Mouse (Mus musculus) intestine, postnatal 0 days (tissue): ENCODE measurements around the gene Nrg3. TPM values are rescaled to one million over a fixed set of nuclear protein-coding genes. Genes with fewer than 3 reads are reported as not detected.

Experiments
- ATAC-seq: fragments of 200-750 bp; cut with Nextera tagmentation; 2 replicates; pipeline ENCODE4 v1.8.0; 2017; ENCODE audit warnings: mild to moderate bottlenecking, moderate TSS enrichment, moderate library complexity
- H3K27ac ChIP-seq: fragments of 300-500 bp; sonication (generic); 2 replicates; pipeline ENCODE4 v1.5.1; 2014; ENCODE audit warnings: mild to moderate bottlenecking, low read depth, low read length, moderate library complexity
- H3K27me3 ChIP-seq: fragments of 300-500 bp; sonication (generic); replicated peaks from 2 replicates; pipeline ENCODE4 v1.6.1; 2014; ENCODE audit warnings: low read length, mixed read lengths; ENCODE audit not compliant: control insufficient read depth, insufficient read depth
- H3K36me3 ChIP-seq: fragments of 300-500 bp; sonication (generic); 2 replicates; pipeline ENCODE4 v1.6.1; 2014; ENCODE audit warnings: mild to moderate bottlenecking, moderate library complexity; ENCODE audit not compliant: control insufficient read depth, insufficient read depth
- H3K4me1 ChIP-seq: fragments of 300-500 bp; sonication (generic); replicated peaks from 2 replicates; pipeline ENCODE4 v1.6.1; 2014; ENCODE audit warnings: antibody characterized with exemption, low read length, mixed read lengths; ENCODE audit not compliant: control insufficient read depth, insufficient read depth
- H3K4me2 ChIP-seq: fragments of 300-500 bp; sonication (generic); replicated peaks from 2 replicates; pipeline ENCODE4 v1.6.1; 2014; ENCODE audit warnings: low read depth, mild to moderate bottlenecking, moderate library complexity
- H3K4me3 ChIP-seq: fragments of 300-500 bp; sonication (generic); 2 replicates; pipeline ENCODE4 v1.5.1; 2014; ENCODE audit warnings: low read depth, low read length
- H3K9ac ChIP-seq: fragments of 300-500 bp; sonication (generic); 2 replicates; pipeline ENCODE4 v1.6.1; 2014; ENCODE audit warnings: mild to moderate bottlenecking, low read depth, low read length
- H3K9me3 ChIP-seq: fragments of 300-500 bp; sonication (generic); 2 replicates; pipeline ENCODE4 v1.6.1; 2016; ENCODE audit warnings: mixed run types; ENCODE audit not compliant: control insufficient read depth
- CTCF ChIP-seq: sonication (generic); IDR thresholded peaks from 2 replicates; pipeline ENCODE4 v1.5.1; 2016; ENCODE audit warnings: low read depth, mild to moderate bottlenecking, control low read depth, antibody characterized with exemption, moderate library complexity
- WGBS: fragments of 180-500 bp; shearing (Covaris S2); extraction: QIAGEN DNeasy Blood & Tissue Kit; methylation state at CpG from one replicate; pipeline ENCODE4 v1.1.7; 2014; 5-methylcytosine and 5-hydroxymethylcytosine counted together
- polyA plus RNA-seq: library from polyadenylated mRNA; unstranded; fragments of >200 nt; fragmentation: Nextera tagmentation; extraction: Ambion mirVana; gene quantifications from 2 replicates; pipeline ENCODE4 v1.2.1, GENCODE M21; 2015

The Nrg3 gene
- polyA plus RNA-seq, 1 experiment from 2014 or later, result 0.09 TPM

DNA sequence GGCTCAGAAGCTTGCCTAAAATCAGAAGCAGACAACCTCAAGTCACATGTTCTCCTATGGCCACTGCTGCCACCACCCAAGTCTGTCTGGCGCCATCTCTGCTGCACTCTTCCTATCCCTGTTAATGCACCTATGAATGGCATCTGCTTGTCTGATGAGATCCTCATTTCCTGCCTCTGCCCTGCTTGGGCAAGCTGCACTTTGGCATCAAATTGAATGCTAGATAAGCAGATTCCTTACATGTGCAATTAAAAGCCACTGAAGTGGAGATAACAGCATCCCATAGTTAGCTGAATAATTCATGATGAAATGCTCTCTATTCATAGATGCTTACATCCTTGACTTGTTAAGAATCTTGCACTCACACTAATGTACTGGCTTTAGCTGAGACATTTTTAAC lies 648.0 kb downstream of the Nrg3 start:
- ATAC-seq, result no peak; the same call in 1 of the 2 replicates
- H3K9ac ChIP-seq, result no peak overlapping the region
- H3K36me3 ChIP-seq, result no peaks in the 10 kb centered on the region
- no peaks in the 10 kb centered on the region for H3K9me3 ChIP-seq
- H3K27ac ChIP-seq, result no peak overlapping the region
- TF ChIP-seq CTCF, result no peak
- H3K27me3 ChIP-seq, result no peaks in the 10 kb centered on the region
- 91% methylated on average over 1 of the region's 1 CpGs for WGBS
- no peak overlapping the region for H3K4me3 ChIP-seq
- H3K4me2 ChIP-seq, result no peak overlapping the region
- no peaks in the 10 kb centered on the region for H3K4me1 ChIP-seq

DNA sequence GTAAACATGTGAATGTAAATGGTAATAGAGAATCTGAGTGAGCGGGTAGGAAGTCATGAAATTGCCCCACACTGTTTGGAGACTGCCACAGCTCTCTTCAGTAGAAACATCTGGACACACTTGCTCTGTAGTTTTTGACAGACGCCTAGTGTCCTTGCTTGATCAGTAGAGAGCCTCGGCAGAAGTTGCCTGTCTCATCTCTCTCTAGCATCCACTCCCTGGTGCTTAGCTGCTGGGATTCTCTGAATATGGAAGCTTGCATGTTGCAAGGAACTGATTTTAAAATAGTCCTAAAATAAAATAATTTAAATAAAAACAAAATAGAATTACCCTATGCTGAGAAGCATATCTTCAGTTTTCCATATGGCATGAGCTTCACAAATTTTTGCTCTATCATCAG lies 675.9 kb downstream of the Nrg3 start:
- no peak overlapping the region for H3K9ac ChIP-seq
- H3K4me2 ChIP-seq, result no peak overlapping the region
- H3K4me3 ChIP-seq, result no peak overlapping the region
- no peak for TF ChIP-seq CTCF
- no peaks in the 10 kb centered on the region for H3K27me3 ChIP-seq
- no peaks in the 10 kb centered on the region for H3K4me1 ChIP-seq
- 87% methylated on average over 3 of the region's 3 CpGs for WGBS
- H3K9me3 ChIP-seq, result no peaks in the 10 kb centered on the region
- H3K36me3 ChIP-seq, result no peaks in the 10 kb centered on the region
- ATAC-seq, result no peak
- H3K27ac ChIP-seq, result no peak overlapping the region

DNA sequence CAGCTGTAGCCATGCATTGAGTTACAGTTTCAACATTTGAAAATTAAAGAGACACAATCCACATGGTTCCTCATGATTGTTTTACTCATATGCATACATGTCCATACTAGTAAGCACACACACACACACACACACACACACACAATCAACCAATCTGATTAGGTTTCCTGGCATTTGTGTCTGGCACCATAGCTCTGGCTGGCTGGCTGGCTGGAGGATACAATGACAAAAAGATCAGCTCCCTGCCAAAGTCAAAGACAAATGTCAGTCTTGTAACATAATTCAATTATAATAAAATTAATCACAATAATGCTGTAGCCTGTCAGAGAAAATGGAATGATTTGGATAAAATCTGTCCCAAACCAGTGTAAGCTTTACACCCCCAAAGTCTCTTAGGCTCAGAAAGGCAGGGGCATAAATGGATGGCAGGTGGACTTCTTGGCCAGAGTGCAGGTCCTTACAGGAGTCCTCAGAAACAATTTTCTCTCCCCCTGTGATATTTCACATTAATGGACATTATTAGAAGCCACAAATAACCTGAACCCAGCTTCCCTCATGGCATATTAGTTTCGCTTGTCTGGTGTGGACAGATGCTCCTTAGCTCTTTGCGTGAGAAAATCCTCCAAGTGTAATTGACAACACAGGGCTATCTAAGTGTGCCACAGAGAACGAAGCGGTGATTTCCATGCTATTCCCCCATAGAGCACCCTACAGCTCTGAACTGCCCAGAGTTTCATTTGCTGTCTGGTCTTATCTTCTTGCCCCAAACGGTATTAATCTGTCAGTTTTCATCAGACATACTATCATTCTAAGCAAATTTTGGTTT lies 697.4 kb downstream of the Nrg3 start:
- Histone ChIP-seq H3K36me3 (no peaks in the 10 kb centered on the region), H3K9me3 (no peaks in the 10 kb centered on the region), H3K9ac (no peak overlapping the region), H3K4me3 (no peak overlapping the region), H3K27me3 (no peaks in the 10 kb centered on the region), H3K4me1 (no peaks in the 10 kb centered on the region), H3K27ac (no peak overlapping the region), H3K4me2 (no peak overlapping the region)
- TF ChIP-seq CTCF, result no peak
- WGBS, result 82% methylated on average over 5 of the region's 5 CpGs
- ATAC-seq, result no peak

DNA sequence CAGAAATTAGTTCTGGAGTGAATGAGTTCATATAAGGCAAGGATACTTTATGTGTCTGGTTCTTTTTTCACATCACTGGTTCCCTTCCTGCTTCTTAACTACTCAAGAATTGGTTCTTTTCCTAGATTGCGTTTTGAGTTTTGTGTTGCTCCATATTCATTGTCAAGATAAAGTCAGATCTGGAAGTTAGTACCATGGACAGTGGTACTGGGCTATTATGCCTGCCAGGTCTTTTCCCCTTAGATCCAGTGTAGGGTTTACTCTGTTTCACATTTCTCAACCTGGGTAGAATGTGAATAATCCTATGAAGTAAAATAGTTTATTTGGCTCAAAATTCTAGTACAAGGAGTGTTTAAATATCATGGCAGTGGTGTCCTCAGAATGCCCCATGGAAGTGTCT lies 698.1 kb downstream of the Nrg3 start:
- Histone ChIP-seq H3K27me3 (no peaks in the 10 kb centered on the region), H3K36me3 (no peaks in the 10 kb centered on the region), H3K4me1 (no peaks in the 10 kb centered on the region), H3K9ac (no peak overlapping the region), H3K27ac (no peak overlapping the region), H3K9me3 (no peaks in the 10 kb centered on the region), H3K4me3 (no peak overlapping the region), H3K4me2 (no peak overlapping the region)
- WGBS, result 54% methylated on average over 1 of the region's 1 CpGs
- no peak for ATAC-seq
- no peak for TF ChIP-seq CTCF

DNA sequence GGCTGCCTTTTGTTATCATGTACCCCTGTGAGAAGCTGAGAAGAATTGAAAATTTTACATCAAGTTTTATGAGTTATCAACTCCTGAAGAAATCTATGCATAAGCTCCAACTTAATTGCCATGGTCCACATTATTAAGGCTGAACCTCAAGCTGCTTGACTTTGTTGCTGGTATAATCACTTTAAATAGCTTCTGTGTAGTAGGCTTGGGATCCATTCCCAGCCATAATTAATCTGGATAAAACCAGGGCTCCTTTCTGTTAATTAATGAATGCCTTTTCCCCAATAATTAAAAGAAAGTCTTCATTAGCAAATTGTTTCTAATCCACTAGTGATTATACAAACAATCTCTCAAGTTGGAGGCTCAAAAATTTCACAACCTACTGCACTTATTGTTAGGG lies 742.4 kb downstream of the Nrg3 start:
- Histone ChIP-seq H3K4me1 (no peaks in the 10 kb centered on the region), H3K4me3 (no peak overlapping the region), H3K36me3 (no peaks in the 10 kb centered on the region), H3K27me3 (no peaks in the 10 kb centered on the region), H3K4me2 (no peak overlapping the region), H3K9me3 (no peaks in the 10 kb centered on the region), H3K9ac (no peak overlapping the region), H3K27ac (no peak overlapping the region)
- ATAC-seq, result no peak
- no peak for TF ChIP-seq CTCF

DNA sequence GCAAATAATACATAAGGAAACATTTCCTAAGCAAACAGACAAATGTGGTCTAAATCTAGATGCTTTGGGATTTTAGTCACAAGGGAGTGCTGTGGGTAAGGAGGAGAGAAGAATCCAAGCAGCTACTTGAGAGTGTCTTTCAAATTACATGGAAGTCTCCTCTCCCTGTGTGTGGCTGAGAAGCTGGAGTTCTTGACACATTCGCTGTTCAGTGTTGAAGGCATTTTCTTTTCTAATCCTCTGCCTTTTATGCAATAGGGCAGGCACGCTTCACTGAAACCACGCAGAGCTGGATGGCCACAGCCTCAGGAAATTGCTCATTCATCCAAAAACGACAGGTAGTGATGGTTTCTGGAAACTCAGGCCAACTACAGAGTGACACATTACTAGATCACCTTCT lies 769.0 kb downstream of the Nrg3 start:
- Histone ChIP-seq H3K36me3 (no peaks in the 10 kb centered on the region), H3K4me1 (no peaks in the 10 kb centered on the region), H3K27ac (no peak overlapping the region), H3K27me3 (no peaks in the 10 kb centered on the region), H3K9me3 (no peaks in the 10 kb centered on the region), H3K4me3 (no peak overlapping the region), H3K4me2 (no peak overlapping the region), H3K9ac (no peak overlapping the region)
- WGBS, result 60% methylated on average over 4 of the region's 4 CpGs
- TF ChIP-seq CTCF, result no peak
- no peak for ATAC-seq
